In the genomic region with DNA sequence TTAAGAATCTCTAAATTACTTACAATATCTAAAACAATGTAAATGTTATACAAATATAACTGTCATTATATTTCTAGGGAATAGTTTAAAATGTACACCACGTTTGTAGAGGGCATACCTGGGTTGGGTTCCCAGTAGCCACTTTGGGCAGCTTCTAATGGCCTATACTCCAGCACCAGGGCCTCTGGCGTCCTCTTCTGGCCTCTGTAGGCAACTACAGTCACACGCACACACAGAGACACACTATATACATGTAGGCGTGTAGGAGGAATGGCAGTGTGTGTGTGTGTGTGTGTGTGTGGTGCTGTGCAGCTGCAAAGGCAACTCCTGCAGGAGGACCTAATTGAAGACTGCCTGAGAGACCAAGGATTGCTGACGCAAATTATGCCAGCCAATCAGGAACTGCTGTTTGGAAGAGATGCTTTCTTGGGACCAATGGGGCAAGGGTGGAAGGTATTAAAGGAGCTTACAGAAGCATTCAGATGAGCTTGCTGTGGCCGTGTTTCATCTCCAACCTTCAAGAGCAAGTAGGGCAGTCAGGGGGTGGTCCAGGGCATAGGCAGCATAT, we compare ENCODE assay signal across 19 mouse cellular contexts.
DNase-seq lines count a peak whose midpoint lies in the region; ATAC-seq and TF ChIP-seq lines count a peak whose summit lies in the region.
"Had no signal": no experiment of that assay in that cellular context is flagged by ENCODE, and none has a peak within 500 bp of the region (broad histone marks: within the 10 kb centered on the region; RNA-seq: fewer than 3 reads in every experiment).

No protein-coding gene starts in this region.

- ATAC-seq in lung, embryonic 14.5 days (ENCODE audit: insufficient read depth), result no peak
- 0 out of 2 replicates have a peak, but pooled peaks have one; percentile 26 for ATAC-seq in megakaryocyte progenitor cell, adult 5-6 weeks (replicated peaks; ENCODE audit: poor library complexity)
- ATAC-seq: midbrain, embryonic 13.5 days had no signal

- H3K4me3 ChIP-seq in lung, embryonic 14.5 days (ENCODE audit: low read depth, low read length), result no peak overlapping the region
- H3K4me3 ChIP-seq in MEL (ENCODE audit: control insufficient read depth in 1 of 2, insufficient read depth in 1 of 2, low read depth in 2 of 2, low read length in 2 of 2), result no peak overlapping the region
- H3K4me3 ChIP-seq: embryonic facial prominence, embryonic 13.5 days; heart, embryonic 13.5 days; hindbrain, embryonic 15.5 days; midbrain, embryonic 13.5 days; neural tube, embryonic 15.5 days had no signal

- no peaks in the 10 kb centered on the region for H3K9me3 ChIP-seq in lung, embryonic 14.5 days (ENCODE audit: low read depth, low read length)
- H3K9me3 ChIP-seq in MEL (replicated peaks; ENCODE audit: insufficient read depth, low read length), result no peaks in the 10 kb centered on the region
- H3K9me3 ChIP-seq: embryonic facial prominence, embryonic 13.5 days; heart, embryonic 13.5 days; hindbrain, embryonic 15.5 days; midbrain, embryonic 13.5 days; neural tube, embryonic 15.5 days had no signal

- H3K79me2 ChIP-seq in MEL (ENCODE audit: control insufficient read depth, insufficient read depth, low read length, poor library complexity), result no peaks in the 10 kb centered on the region

- TF ChIP-seq EP300 in MEL (IDR thresholded peaks at IDR 0.05; ENCODE audit: low read depth in 1 of 2, low read length in 2 of 2), result no peak

- intact Hi-C loops in heart, postnatal 10 days (cut with DNase I), result no loop called here

- peak; percentile 15; the same call in 1 of the 2 replicates for TF ChIP-seq RAD21 in MEL (IDR thresholded peaks at IDR 0.05; ENCODE audit: low read depth, low read length)

- H3K27ac ChIP-seq in lung, embryonic 14.5 days (ENCODE audit: low read depth), result no peak overlapping the region
- no peak overlapping the region for H3K27ac ChIP-seq in MEL (ENCODE audit: control insufficient read depth, low read depth, low read length)
- H3K27ac ChIP-seq: embryonic facial prominence, embryonic 13.5 days; heart, embryonic 13.5 days; hindbrain, embryonic 15.5 days; midbrain, embryonic 13.5 days; neural tube, embryonic 15.5 days had no signal

- 0 out of 2 replicates have a peak, but pooled peaks have one; percentile 14 for TF ChIP-seq CTCF in lung, embryonic 14.5 days (IDR thresholded peaks at IDR 0.05; ENCODE audit: low read depth)
- TF ChIP-seq CTCF in MEL (IDR thresholded peaks at IDR 0.05 in 2 of 3, conservative IDR thresholded peaks at IDR 0.05 in 1 of 3; ENCODE audit: control insufficient read depth in 1 of 3, insufficient read depth in 1 of 3, low read depth in 2 of 3, low read length in 3 of 3, poor library complexity in 1 of 3, severe bottlenecking in 1 of 3), result peak; percentile 21 to 44 (median 30); a peak in 5 of 6 replicates

- H3K36me3 ChIP-seq in lung, embryonic 14.5 days (ENCODE audit: insufficient read depth), result no peaks in the 10 kb centered on the region
- H3K36me3 ChIP-seq in MEL (ENCODE audit: control insufficient read depth in 1 of 2, insufficient read depth in 2 of 2, low read length in 2 of 2), result no peaks in the 10 kb centered on the region
- H3K36me3 ChIP-seq: embryonic facial prominence, embryonic 13.5 days; heart, embryonic 13.5 days; hindbrain, embryonic 15.5 days; midbrain, embryonic 13.5 days; neural tube, embryonic 15.5 days had no signal

- H3K4me2 ChIP-seq in lung, embryonic 14.5 days, result no peak overlapping the region
- H3K4me2 ChIP-seq: embryonic facial prominence, embryonic 13.5 days; heart, embryonic 13.5 days; hindbrain, embryonic 15.5 days; midbrain, embryonic 13.5 days; neural tube, embryonic 15.5 days had no signal

- no peaks in the 10 kb centered on the region for H3K27me3 ChIP-seq in lung, embryonic 14.5 days (ENCODE audit: insufficient read depth, low read length)
- H3K27me3 ChIP-seq in MEL (ENCODE audit: control insufficient read depth in 1 of 2, insufficient read depth in 2 of 2, low read length in 2 of 2), result peaks cover 2 to 15% of the 10 kb centered on the region in 2 experiments
- H3K27me3 ChIP-seq: embryonic facial prominence, embryonic 13.5 days; heart, embryonic 13.5 days; hindbrain, embryonic 15.5 days; midbrain, embryonic 13.5 days had no signal

- WGBS in lung, embryonic 14.5 days, result 79% methylated on average over 6 of the region's 6 CpGs

- peak; percentile 60 for DNase-seq in heart, adult 11 months
- DNase-seq in heart, postnatal 10 days, result no peak
- DNase-seq in lung, embryonic 14.5 days, result no peak
- no peak for DNase-seq in lung, adult 18-20 months
- no peak for DNase-seq in MEL (ENCODE audit: low read depth, low spot score)
- no peak for DNase-seq in lung, postnatal 25 days (ENCODE audit: low spot score)
- no peak for DNase-seq in gastrocnemius, postnatal 25 days
- DNase-seq: cerebellum, adult 9-11 months; heart, postnatal 36 days; kidney, adult 11 months; left cerebral cortex, postnatal 4 days; thymus, adult 18-20 months; thymus, postnatal 4 days had no signal

- no peak overlapping the region for H3K9ac ChIP-seq in lung, embryonic 14.5 days
- H3K9ac ChIP-seq in MEL (ENCODE audit: control insufficient read depth, low read depth, low read length, poor library complexity, severe bottlenecking), result no peak overlapping the region
- H3K9ac ChIP-seq: embryonic facial prominence, embryonic 13.5 days; heart, embryonic 13.5 days; hindbrain, embryonic 15.5 days; midbrain, embryonic 13.5 days; neural tube, embryonic 15.5 days had no signal

- no peaks in the 10 kb centered on the region for H3K4me1 ChIP-seq in lung, embryonic 14.5 days (ENCODE audit: insufficient read depth)
- no peaks in the 10 kb centered on the region for H3K4me1 ChIP-seq in MEL (ENCODE audit: control insufficient read depth in 1 of 2, insufficient read depth in 2 of 2, low read length in 2 of 2)
- H3K4me1 ChIP-seq: heart, embryonic 13.5 days had no signal

- no peak for TF ChIP-seq POLR2A in MEL (IDR thresholded peaks at IDR 0.05; ENCODE audit: control insufficient read depth in 1 of 2, insufficient read depth in 1 of 2, low read depth in 1 of 2, low read length in 2 of 2, poor library complexity in 1 of 2)

TF ChIP-seq in MEL, 35 proteins besides CTCF, POLR2A, EP300 and RAD21:
- TF ChIP-seq SMC3 (IDR thresholded peaks at IDR 0.05; ENCODE audit: low read depth, low read length) (peak; percentile 20; the same call in 1 of the 2 replicates), JUND (IDR thresholded peaks at IDR 0.05; ENCODE audit: low read depth, low read length) (no peak)
